Mouse (Mus musculus): Measurements from ENCODE around the gene Mrpl32.

DNA sequence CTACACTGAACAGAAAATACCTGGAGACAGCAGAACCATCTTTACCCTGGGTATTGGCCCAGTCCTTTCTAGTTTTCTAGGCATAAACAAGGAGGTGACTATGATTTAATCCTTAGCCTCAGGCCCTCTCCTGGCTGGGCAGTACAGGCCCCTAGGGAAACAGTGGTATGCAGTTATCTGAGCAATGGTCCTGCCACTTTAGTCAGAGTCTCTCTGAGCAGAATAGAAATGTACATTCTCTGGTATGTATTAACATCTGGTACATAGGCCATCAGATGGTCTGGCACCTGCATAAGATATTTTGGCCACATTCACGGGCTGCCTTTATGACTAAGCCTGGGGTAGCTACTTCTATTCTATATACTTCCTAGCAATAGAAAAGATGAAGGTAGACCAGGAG, 51.6 kb downstream of the Mrpl32 start:
- TF ChIP-seq CTCF (IDR thresholded peaks at IDR 0.05; ENCODE audit: low read depth), result no peak
- TF ChIP-seq EP300 (IDR thresholded peaks at IDR 0.05; ENCODE audit: low read depth), result no peak
